Mouse (Mus musculus): ENCODE measurements around the gene Tm6sf2.

Gene Tm6sf2

DNA sequence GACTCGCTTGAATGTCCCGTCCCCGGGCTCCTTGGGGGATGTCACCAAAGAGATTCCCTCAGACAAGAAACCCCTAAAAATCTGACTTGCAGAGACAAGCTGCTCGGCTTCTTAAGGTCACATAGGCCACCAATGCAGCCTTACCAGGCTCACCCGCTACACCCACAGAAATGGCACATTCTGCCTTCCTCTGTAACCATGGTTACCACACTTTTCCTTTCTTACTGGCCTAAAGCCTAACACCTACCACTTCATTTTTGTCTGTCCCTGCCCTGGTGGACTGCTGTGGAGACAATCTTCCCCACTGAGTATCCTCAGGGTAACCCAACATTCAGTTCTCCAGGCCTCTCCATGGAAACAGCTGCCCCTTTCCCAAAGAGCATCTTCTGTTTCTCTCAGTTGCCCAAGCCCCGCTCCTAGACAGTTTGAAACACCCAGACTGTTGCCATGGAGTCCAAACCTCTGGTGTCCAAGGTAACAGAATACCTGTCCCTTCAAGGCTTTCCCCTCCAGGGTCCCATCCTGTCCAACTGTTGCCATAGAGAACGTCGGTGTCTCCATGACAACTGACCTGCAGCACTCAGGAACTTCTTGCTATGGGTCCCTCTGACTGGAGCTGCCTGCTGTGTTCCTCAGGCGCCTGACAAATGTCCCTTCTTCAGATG, 16.7 kb downstream of the Tm6sf2 start:
- no peak for DNase-seq (ENCODE audit: low spot score)

DNA sequence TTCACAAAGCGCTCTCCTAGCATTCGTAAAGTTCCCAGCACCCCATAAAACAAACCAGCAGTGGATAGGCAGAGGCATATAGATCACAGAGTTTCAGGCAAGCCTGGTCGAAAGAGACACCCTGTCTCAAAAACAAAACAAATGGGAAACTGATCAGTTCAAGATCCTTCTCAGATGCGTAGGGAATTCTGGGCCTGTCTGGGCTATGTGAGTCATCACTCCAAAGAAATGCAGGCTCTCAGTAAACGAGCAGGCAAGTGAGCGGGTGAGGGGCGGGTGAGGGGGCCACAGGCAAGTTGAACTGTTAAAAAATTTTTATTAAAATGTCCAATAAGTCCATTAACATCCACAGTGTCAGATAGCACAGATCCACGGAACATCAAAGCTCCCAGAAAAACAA, 20.1 kb downstream of the Tm6sf2 start:
- no peak for DNase-seq (ENCODE audit: low spot score)

DNA sequence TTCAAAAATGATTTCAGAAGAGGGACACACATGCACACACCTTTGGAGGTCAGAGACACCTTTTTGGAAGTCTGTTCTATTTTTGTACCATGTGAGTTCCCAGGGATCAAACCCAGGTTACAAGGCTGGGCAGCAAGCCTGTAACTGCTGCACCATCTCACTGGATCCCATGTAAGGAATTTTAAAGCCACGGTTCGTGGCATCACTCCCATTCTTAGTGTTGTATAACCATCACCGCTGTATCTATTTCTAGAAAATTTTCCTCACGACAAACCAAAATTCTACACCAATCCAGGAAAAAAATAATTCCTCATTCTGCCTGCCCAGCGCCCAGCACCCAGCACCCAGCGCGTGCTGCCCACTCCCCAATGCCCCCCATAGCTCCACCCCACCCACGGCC, 26.6 kb downstream of the Tm6sf2 start:
- no peak for DNase-seq (ENCODE audit: low spot score)

GRCm38 (mm10) chr8:70100241-70100640, 27.5 kb downstream of the Tm6sf2 start:
- no peak for DNase-seq (ENCODE audit: low spot score)

GRCm38 (mm10) chr8:70104506-70104905, 31.8 kb downstream of the Tm6sf2 start:
- DNase-seq (ENCODE audit: low spot score), result no peak

GRCm38 (mm10) chr8:70104922-70105321, 32.2 kb downstream of the Tm6sf2 start:
- no peak for DNase-seq (ENCODE audit: low spot score)

DNA sequence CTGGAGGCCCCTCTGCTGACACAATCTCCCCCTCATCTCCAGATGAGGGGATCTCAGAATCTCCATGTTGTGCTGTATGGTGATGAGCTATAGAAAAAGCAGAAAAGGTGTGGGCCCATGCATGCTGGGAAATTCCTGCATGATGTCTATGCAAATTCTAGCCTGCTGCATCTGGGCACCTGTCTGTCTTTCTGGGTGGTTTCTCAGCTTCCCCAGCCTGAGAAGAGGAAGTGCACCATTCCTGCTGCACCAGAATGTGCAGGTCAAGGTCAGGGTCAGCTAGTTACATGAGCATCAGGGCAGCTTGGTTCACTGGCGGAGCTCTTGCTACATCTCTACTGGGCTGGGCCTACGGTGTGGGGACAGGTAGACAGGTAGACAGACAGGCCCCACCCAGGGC, 37.7 kb downstream of the Tm6sf2 start:
- DNase-seq (ENCODE audit: low spot score), result no peak

DNA sequence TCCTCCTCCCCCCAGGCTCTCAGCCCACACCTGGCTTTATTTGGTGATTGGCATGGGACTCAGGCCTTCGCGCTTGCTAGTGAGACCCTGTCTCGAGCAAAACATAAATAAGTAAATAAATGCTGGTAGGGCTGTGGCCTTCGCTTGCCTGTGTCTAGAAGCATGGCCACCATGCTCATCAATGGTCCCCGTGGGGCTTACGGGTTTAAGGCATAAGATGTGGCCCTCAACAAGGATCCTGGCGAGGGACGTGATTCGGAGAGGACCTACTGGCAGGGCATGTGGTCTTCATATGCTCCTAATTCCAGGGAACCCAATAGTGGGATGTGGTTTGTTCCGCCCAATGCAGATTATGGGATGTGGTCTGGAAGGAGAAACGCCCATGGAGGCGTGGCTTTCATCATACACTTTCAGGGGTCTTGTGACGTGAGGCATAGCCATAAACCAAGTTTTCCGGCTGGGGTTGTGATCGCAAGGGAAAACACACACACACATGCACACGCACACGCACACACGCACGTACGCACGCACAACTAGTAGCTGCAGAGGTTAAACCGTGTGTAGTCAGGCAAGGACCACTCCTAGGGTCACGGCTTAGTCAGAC, 38.6 kb downstream of the Tm6sf2 start:
- no peak for DNase-seq (ENCODE audit: low spot score)

- no peak for DNase-seq (ENCODE audit: low spot score)
Observed at GRCm38 (mm10) chr8:70112401-70113016, 39.8 kb downstream of the Tm6sf2 start.

DNA sequence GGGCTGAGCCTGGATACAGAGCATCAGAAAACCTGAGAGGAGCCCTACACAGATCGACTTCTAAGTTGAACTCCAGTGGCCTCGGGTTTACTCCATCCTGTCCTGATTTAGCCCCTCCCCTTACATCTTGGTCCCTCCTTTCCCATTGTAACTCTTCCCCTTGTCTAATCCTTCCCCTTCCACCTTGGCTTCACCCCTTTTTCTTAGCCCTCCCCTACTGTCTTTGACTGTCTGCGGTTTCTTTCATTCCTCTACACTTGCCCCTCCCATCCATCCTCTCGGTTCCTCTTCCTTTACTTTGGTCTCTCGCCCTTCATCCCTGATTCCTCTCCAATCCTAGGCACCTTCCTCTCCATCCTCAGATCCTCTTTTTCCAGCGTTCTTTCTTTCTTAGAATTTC, 41.8 kb downstream of the Tm6sf2 start:
- no peak for DNase-seq (ENCODE audit: low spot score)

DNA sequence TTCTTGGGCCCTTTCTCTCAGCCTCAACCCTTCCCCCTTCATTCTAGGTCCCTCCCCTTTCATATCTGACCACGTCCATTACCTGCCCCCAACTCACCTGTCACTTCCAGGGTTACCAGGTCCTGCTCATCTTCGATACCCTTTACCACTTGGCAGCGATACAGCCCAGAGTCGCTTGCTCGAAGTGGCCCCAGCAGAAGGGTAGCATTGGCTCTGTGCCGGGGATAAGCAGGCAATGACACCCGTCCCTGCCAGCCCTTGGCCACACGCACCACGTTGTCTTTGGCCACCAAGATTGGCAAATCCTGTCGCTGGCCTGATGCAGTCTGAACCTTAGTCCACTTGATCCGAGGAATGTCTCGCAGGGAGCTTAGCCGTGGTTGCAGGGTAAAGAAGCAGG, 42.2 kb downstream of the Tm6sf2 start:
- DNase-seq (ENCODE audit: low spot score), result no peak

GRCm38 (mm10) chr8:70117611-70118010, 44.9 kb downstream of the Tm6sf2 start:
- peak; percentile 26 for DNase-seq (ENCODE audit: low spot score)

- no peak for DNase-seq (ENCODE audit: low spot score)
Observed at GRCm38 (mm10) chr8:70118726-70119700, 46.3 kb downstream of the Tm6sf2 start.

DNA sequence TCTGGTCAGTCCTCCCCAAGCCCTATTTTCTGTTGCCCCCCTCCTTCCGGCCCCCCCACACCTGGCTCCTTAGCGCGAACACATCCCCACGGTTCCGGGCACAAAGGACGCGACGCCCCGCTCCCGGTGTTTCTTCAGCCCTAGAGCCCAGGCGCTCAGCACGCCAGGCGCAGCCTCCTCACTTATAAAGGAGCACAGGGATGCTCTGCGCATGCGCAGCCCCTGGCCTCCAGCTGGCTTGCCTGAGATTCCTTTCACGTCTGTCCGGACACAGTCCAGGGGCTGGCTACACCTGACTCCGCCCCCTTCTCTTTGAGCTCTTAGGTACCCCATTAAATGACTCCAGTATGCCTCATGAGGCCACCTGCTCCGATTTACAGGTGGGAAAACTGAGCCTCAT, 47.9 kb downstream of the Tm6sf2 start, which contains the start of gene Ncan:
Ncan (minus strand) TSS at position 207 of the 400 bp plus-strand sequence.
- DNase-seq (ENCODE audit: low spot score), result peak; percentile 19

GRCm38 (mm10) chr8:70122863-70123262, 50.1 kb downstream of the Tm6sf2 start:
- no peak for DNase-seq (ENCODE audit: low spot score)

- no peak for DNase-seq (ENCODE audit: low spot score)
Observed at GRCm38 (mm10) chr8:70124992-70125391, 52.3 kb downstream of the Tm6sf2 start.

GRCm38 (mm10) chr8:70128435-70128834, 55.7 kb downstream of the Tm6sf2 start:
- peak; percentile 31 for DNase-seq (ENCODE audit: low spot score)

- DNase-seq (ENCODE audit: low spot score), result no peak
Observed at GRCm38 (mm10) chr8:70129309-70129952, 56.7 kb downstream of the Tm6sf2 start.
